Mouse (Mus musculus): Measurements from ENCODE around the gene Golgb1.

The Golgb1 gene

DNA sequence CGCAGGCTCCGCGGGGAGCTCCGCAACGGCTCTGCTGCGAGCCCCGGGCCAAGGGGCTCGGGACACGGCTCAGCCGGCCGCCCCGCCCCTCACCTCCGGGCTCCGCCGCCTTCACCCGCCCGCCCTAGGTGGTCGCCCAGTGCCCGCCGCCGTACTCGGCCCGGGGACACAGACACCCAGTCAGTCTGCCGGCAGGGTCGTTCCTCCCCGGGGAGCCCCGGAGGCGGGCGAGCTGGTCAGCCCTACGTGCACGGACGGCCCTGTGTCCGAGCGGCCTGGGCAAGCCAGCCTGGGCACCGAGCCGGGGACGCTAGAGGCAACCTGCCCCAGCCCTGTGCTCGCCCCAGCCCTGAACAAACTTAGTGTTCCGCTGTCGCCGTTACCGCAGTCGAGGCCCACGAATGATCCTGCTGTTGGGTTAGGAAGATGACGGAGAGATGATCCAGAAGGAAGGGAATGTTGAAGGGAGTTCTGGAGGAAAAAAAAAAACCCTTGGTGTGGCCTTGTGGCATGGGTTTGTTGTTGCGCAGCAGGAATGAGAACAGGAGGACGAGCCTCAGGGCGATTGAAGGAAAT, 424 bp downstream of the Golgb1 start:
- TF ChIP-seq NANOG (IDR thresholded peaks at IDR 0.05; ENCODE audit: borderline replicate concordance, low read length): no peak
- TF ChIP-seq POU5F1 (IDR thresholded peaks at IDR 0.05; ENCODE audit: borderline replicate concordance, low read length): no peak
- no peak for TF ChIP-seq CTCF (conservative IDR thresholded peaks at IDR 0.05; ENCODE audit: low read length)
- Histone ChIP-seq H3K4me3 (replicated peaks; ENCODE audit: low read length) (peak overlapping the region; percentile 93), H3K27me3 (ENCODE audit: insufficient read depth, low read length) (no peaks in the 10 kb centered on the region), H3K4me1 (replicated peaks; ENCODE audit: low read depth, low read length) (peaks cover 29% of the 10 kb centered on the region), H3K36me3 (ENCODE audit: insufficient read depth, low read length) (peaks cover 14% of the 10 kb centered on the region), H3K9me3 (ENCODE audit: low read length) (no peaks in the 10 kb centered on the region)

- Histone ChIP-seq H3K9me3 (ENCODE audit: low read length) (no peaks in the 10 kb centered on the region), H3K27me3 (ENCODE audit: insufficient read depth, low read length) (no peaks in the 10 kb centered on the region), H3K36me3 (ENCODE audit: insufficient read depth, low read length) (peaks cover 1% of the 10 kb centered on the region), H3K4me1 (replicated peaks; ENCODE audit: low read depth, low read length) (peaks cover 29% of the 10 kb centered on the region), H3K4me3 (replicated peaks; ENCODE audit: low read length) (no peak overlapping the region)
- TF ChIP-seq CTCF (conservative IDR thresholded peaks at IDR 0.05; ENCODE audit: low read length): peak; percentile 40
- no peak for TF ChIP-seq NANOG (IDR thresholded peaks at IDR 0.05; ENCODE audit: borderline replicate concordance, low read length)
- no peak for TF ChIP-seq POU5F1 (IDR thresholded peaks at IDR 0.05; ENCODE audit: borderline replicate concordance, low read length)
These were observed 2.4 kb downstream of the Golgb1 start for GRCm38 (mm10) chr16:36877316-36877715.

- Histone ChIP-seq H3K36me3 (ENCODE audit: insufficient read depth, low read length) (peaks cover 11% of the 10 kb centered on the region), H3K9me3 (ENCODE audit: low read length) (no peaks in the 10 kb centered on the region), H3K4me1 (replicated peaks; ENCODE audit: low read depth, low read length) (peaks cover 14% of the 10 kb centered on the region), H3K27me3 (ENCODE audit: insufficient read depth, low read length) (no peaks in the 10 kb centered on the region), H3K4me3 (replicated peaks; ENCODE audit: low read length) (no peak overlapping the region)
- no peak for TF ChIP-seq POU5F1 (IDR thresholded peaks at IDR 0.05; ENCODE audit: borderline replicate concordance, low read length)
- TF ChIP-seq CTCF (conservative IDR thresholded peaks at IDR 0.05; ENCODE audit: low read length): no peak
- TF ChIP-seq NANOG (IDR thresholded peaks at IDR 0.05; ENCODE audit: borderline replicate concordance, low read length): no peak
These were observed 7.9 kb downstream of the Golgb1 start for GRCm38 (mm10) chr16:36882737-36883343.

DNA sequence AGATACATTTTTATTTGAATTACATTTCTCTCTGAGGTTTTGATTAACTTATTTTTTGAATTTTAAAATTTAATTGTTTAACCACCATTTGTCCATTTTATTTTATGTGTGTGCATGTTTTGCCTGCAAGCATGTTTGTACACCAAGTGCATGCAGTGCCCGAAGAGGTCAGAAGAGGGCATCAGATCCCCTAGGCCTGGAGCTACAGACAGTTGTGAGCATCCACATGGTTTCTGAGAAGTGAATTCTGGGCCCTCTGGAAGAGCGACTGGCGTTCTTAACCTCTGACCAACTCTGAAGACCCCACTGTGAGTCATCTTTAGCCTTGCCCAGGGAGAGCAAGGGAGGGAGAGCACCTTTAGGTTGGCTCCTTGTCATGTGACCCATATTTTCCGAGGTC, 9.9 kb downstream of the Golgb1 start:
- Histone ChIP-seq H3K4me3 (replicated peaks; ENCODE audit: low read length) (no peak overlapping the region), H3K36me3 (ENCODE audit: insufficient read depth, low read length) (peaks cover 27% of the 10 kb centered on the region), H3K4me1 (replicated peaks; ENCODE audit: low read depth, low read length) (peaks cover 10% of the 10 kb centered on the region)

DNA sequence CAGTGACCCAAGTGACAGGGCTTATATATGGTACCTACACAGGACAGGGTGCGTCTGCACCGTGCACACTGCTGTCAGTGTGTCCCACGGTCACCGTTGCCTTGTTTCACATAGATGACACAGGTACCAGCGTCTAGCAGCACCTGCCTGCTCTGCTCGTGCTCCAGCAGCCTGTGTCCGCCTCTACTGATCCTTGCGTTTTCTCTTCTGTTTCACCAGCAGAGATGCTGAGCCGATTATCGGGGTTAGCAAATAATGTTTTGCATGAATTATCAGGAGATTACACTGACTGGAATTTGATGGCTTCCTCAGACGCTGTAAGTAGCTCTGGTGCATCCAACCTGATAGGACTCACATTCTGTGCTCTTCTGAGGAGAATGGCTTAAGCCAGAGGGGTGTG, 11.0 kb downstream of the Golgb1 start:
- Histone ChIP-seq H3K36me3 (ENCODE audit: insufficient read depth, low read length) (peaks cover 35% of the 10 kb centered on the region), H3K4me3 (replicated peaks; ENCODE audit: low read length) (no peak overlapping the region), H3K27me3 (ENCODE audit: insufficient read depth, low read length) (no peaks in the 10 kb centered on the region), H3K9me3 (ENCODE audit: low read length) (no peaks in the 10 kb centered on the region), H3K4me1 (replicated peaks; ENCODE audit: low read depth, low read length) (peaks cover 10% of the 10 kb centered on the region)
- no peak for TF ChIP-seq NANOG (IDR thresholded peaks at IDR 0.05; ENCODE audit: borderline replicate concordance, low read length)
- TF ChIP-seq POU5F1 (IDR thresholded peaks at IDR 0.05; ENCODE audit: borderline replicate concordance, low read length): no peak
- TF ChIP-seq CTCF (conservative IDR thresholded peaks at IDR 0.05; ENCODE audit: low read length): no peak

More for the DNA sequence above, 9.9 kb downstream of the Golgb1 start:
- H3K9me3 ChIP-seq (ENCODE audit: low read length): no peaks in the 10 kb centered on the region
- TF ChIP-seq POU5F1 (IDR thresholded peaks at IDR 0.05; ENCODE audit: borderline replicate concordance, low read length): no peak
- TF ChIP-seq CTCF (conservative IDR thresholded peaks at IDR 0.05; ENCODE audit: low read length): peak; percentile 83
- no peaks in the 10 kb centered on the region for H3K27me3 ChIP-seq (ENCODE audit: insufficient read depth, low read length)

GRCm38 (mm10) chr16:36887546-36887945, 12.6 kb downstream of the Golgb1 start:
- TF ChIP-seq POU5F1 (IDR thresholded peaks at IDR 0.05; ENCODE audit: borderline replicate concordance, low read length) (no peak), NANOG (IDR thresholded peaks at IDR 0.05; ENCODE audit: borderline replicate concordance, low read length) (no peak), CTCF (conservative IDR thresholded peaks at IDR 0.05; ENCODE audit: low read length) (no peak)
- H3K27me3 ChIP-seq (ENCODE audit: insufficient read depth, low read length): no peaks in the 10 kb centered on the region
- no peaks in the 10 kb centered on the region for H3K9me3 ChIP-seq (ENCODE audit: low read length)

GRCm38 (mm10) chr16:36890559-36890958, 15.6 kb downstream of the Golgb1 start:
- Histone ChIP-seq H3K4me1 (replicated peaks; ENCODE audit: low read depth, low read length) (peaks cover 6% of the 10 kb centered on the region; the same call in 1 of the 2 replicates), H3K9me3 (ENCODE audit: low read length) (no peaks in the 10 kb centered on the region), H3K27me3 (ENCODE audit: insufficient read depth, low read length) (no peaks in the 10 kb centered on the region), H3K4me3 (replicated peaks; ENCODE audit: low read length) (no peak overlapping the region), H3K36me3 (ENCODE audit: insufficient read depth, low read length) (peaks cover 76% of the 10 kb centered on the region)
- no peak for TF ChIP-seq NANOG (IDR thresholded peaks at IDR 0.05; ENCODE audit: borderline replicate concordance, low read length)
- TF ChIP-seq CTCF (conservative IDR thresholded peaks at IDR 0.05; ENCODE audit: low read length): no peak
- TF ChIP-seq POU5F1 (IDR thresholded peaks at IDR 0.05; ENCODE audit: borderline replicate concordance, low read length): no peak

More at GRCm38 (mm10) chr16:36887546-36887945, 12.6 kb downstream of the Golgb1 start:
- peaks cover 10% of the 10 kb centered on the region for H3K4me1 ChIP-seq (replicated peaks; ENCODE audit: low read depth, low read length)
- H3K36me3 ChIP-seq (ENCODE audit: insufficient read depth, low read length): peaks cover 52% of the 10 kb centered on the region
- H3K4me3 ChIP-seq (replicated peaks; ENCODE audit: low read length): no peak overlapping the region

- Histone ChIP-seq H3K36me3 (ENCODE audit: insufficient read depth, low read length) (peaks cover 72% of the 10 kb centered on the region), H3K4me1 (replicated peaks; ENCODE audit: low read depth, low read length) (peaks cover 6% of the 10 kb centered on the region; the same call in 1 of the 2 replicates), H3K27me3 (ENCODE audit: insufficient read depth, low read length) (no peaks in the 10 kb centered on the region), H3K9me3 (ENCODE audit: low read length) (no peaks in the 10 kb centered on the region), H3K4me3 (replicated peaks; ENCODE audit: low read length) (no peak overlapping the region)
- TF ChIP-seq NANOG (IDR thresholded peaks at IDR 0.05; ENCODE audit: borderline replicate concordance, low read length) (no peak), POU5F1 (IDR thresholded peaks at IDR 0.05; ENCODE audit: borderline replicate concordance, low read length) (no peak), CTCF (conservative IDR thresholded peaks at IDR 0.05; ENCODE audit: low read length) (no peak)
These were observed 16.5 kb downstream of the Golgb1 start for GRCm38 (mm10) chr16:36891415-36891814.
